Mouse (Mus musculus) limb, embryonic 14.5 days (tissue): ENCODE measurements around the gene Pigb. TPM values are rescaled to one million over a fixed set of nuclear protein-coding genes. Genes with fewer than 3 reads are reported as not detected.
"Not testable (repeated sequence)": the region's sequence is repeated elsewhere in the genome, so short reads cannot be mapped to it uniquely, and the experiment has no call there.

Source experiments
- ATAC-seq: fragments of 200-750 bp; cut with Nextera tagmentation; 2 replicates; pipeline ENCODE4 v1.8.0; 2017; ENCODE audit warnings: low read depth, moderate number of reproducible peaks, moderate TSS enrichment; ENCODE audit not compliant: low FRiP score
- DNase-seq: peaks from one replicate; pipeline ENCODE4 v3.0.0-alpha.2; 2015; ENCODE audit warnings: low spot score
- H3K27ac ChIP-seq: fragments of 300-500 bp; sonication (generic); replicated peaks from 2 replicates; pipeline ENCODE4 v1.5.1; 2014; ENCODE audit warnings: low read depth, mild to moderate bottlenecking, low read length, moderate library complexity, mixed read lengths
- H3K27me3 ChIP-seq: fragments of 300-500 bp; sonication (generic); 2 replicates; pipeline ENCODE4 v1.6.1; 2014; ENCODE audit warnings: low read length, mixed read lengths; ENCODE audit not compliant: control insufficient read depth, insufficient read depth
- H3K36me3 ChIP-seq: fragments of 300-500 bp; sonication (generic); 2 replicates; pipeline ENCODE4 v1.6.1; 2014; ENCODE audit warnings: mild to moderate bottlenecking, low read length, moderate library complexity, mixed read lengths; ENCODE audit not compliant: control insufficient read depth, insufficient read depth
- H3K4me1 ChIP-seq: fragments of 300-500 bp; sonication (generic); 2 replicates; pipeline ENCODE4 v1.6.1; 2014; ENCODE audit warnings: antibody characterized with exemption, low read length, mixed read lengths; ENCODE audit not compliant: control insufficient read depth, insufficient read depth
- H3K4me2 ChIP-seq: fragments of 300-500 bp; sonication (generic); replicated peaks from 2 replicates; pipeline ENCODE4 v1.6.1; 2014; ENCODE audit warnings: low read depth, mild to moderate bottlenecking, low read length, moderate library complexity; ENCODE audit not compliant: severe bottlenecking
- H3K4me3 ChIP-seq: fragments of 300-500 bp; sonication (generic); replicated peaks from 2 replicates; pipeline ENCODE4 v1.5.1; 2014; ENCODE audit warnings: low read length
- H3K9ac ChIP-seq: fragments of 300-500 bp; sonication (generic); 2 replicates; pipeline ENCODE4 v1.6.1; 2014; ENCODE audit warnings: mild to moderate bottlenecking, low read depth, low read length, moderate library complexity; ENCODE audit not compliant: severe bottlenecking
- H3K9me3 ChIP-seq: fragments of 300-500 bp; sonication (generic); 2 replicates; pipeline ENCODE4 v1.6.1; 2016; ENCODE audit warnings: low read length; ENCODE audit not compliant: control insufficient read depth
- POLR2A ChIP-seq: fragments of 200-500 bp; IDR thresholded peaks from 2 replicates; pipeline ENCODE4 v1.8.0; 2012; ENCODE audit warnings: inconsistent platforms, mild to moderate bottlenecking, moderate library complexity, borderline replicate concordance; ENCODE audit not compliant: insufficient read depth, insufficient read length; ENCODE audit errors: extremely low read depth
- WGBS: fragments of 180-500 bp; shearing (Covaris S2); extraction: QIAGEN DNeasy Blood & Tissue Kit; methylation state at CpG from one replicate; pipeline ENCODE4 v1.1.7; 2014; 5-methylcytosine and 5-hydroxymethylcytosine counted together
- polyA plus RNA-seq, 2 experiments: library from polyadenylated mRNA; depleted of rRNA in 1 of 2; stranded (reverse) in 1 of 2; unstranded in 1 of 2; fragments of >200 nt; fragmentation: Nextera tagmentation in 1 of 2; extraction: Ambion mirVana in 1 of 2; gene quantifications; 2 replicates each; pipeline versions ENCODE4 v1.2.1 to v1.2.3; 2012 to 2014

The Pigb gene
- polyA plus RNA-seq, 2 experiments, result 15.2 to 20.8 TPM

DNA sequence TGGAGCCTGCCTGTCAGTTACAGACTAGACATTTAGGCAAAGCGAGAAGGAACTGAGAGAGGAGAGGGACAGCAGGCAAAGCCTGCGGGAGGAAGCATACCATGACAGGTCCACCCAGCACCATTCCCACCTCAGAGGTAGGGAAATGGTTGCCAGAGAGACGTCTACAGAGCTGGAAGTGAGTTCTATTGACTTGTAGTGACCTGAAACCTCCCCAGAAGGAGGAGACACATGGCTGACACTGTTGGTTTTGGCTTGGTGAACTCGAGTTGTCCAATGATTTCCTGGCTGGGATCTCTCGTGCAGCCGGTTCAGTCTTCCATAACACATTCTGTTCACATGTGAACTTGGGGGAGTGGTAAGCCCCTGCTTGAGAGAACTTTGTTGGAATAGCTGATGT, 43.8 kb upstream of the Pigb start:
- Histone ChIP-seq H3K4me3 (no peak overlapping the region), H3K9me3 (no peaks in the 10 kb centered on the region), H3K9ac (no peak overlapping the region), H3K27ac (no peak overlapping the region), H3K27me3 (no peaks in the 10 kb centered on the region), H3K4me2 (no peak overlapping the region), H3K36me3 (no peaks in the 10 kb centered on the region), H3K4me1 (no peaks in the 10 kb centered on the region)
- ATAC-seq, result no peak
- no peak for DNase-seq
- 70% methylated on average over 6 of the region's 6 CpGs for WGBS
- no peak for TF ChIP-seq POLR2A

DNA sequence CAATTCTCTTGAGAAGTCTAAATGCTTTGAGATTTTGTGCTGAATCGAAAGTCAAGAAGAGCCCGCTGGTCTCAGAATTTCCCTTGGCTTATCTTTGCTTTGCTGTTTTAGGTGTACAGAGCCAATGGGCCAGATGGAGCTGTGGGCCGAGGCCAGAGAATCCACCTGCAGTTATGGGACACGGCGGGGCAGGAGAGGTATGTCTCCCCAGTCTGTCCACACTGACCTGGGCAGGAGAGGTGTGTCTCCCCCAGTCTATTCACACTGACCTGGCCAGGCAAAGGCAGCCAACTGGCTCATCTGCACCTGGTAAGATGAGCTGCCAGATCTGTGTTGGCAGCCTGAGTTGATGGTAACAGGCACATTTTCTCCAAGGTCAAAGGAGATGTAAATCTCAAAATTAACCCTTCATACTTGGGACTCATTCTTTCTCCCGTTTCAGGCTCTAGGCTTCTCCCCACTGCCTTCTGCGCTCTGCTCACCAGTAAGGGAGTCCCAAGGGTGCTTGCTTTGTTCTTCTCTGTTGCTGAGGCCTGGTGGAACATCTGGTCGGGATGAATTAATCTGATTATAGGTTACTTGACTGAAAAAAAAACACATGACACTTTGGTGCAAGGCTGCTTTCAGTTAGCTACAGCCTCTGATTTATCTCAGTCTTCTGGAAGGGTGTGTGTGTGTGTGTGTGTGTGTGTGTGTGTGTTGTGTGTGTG, 42.3 kb upstream of the Pigb start:
- TF ChIP-seq POLR2A, result no peak
- ATAC-seq, result no peak
- Histone ChIP-seq H3K4me1 (no peaks in the 10 kb centered on the region), H3K4me2 (no peak overlapping the region), H3K27ac (no peak overlapping the region), H3K4me3 (no peak overlapping the region), H3K36me3 (no peaks in the 10 kb centered on the region), H3K27me3 (no peaks in the 10 kb centered on the region), H3K9me3 (no peaks in the 10 kb centered on the region), H3K9ac (no peak overlapping the region)
- DNase-seq, result no peak
- WGBS, result 80% methylated on average over 8 of the region's 8 CpGs

DNA sequence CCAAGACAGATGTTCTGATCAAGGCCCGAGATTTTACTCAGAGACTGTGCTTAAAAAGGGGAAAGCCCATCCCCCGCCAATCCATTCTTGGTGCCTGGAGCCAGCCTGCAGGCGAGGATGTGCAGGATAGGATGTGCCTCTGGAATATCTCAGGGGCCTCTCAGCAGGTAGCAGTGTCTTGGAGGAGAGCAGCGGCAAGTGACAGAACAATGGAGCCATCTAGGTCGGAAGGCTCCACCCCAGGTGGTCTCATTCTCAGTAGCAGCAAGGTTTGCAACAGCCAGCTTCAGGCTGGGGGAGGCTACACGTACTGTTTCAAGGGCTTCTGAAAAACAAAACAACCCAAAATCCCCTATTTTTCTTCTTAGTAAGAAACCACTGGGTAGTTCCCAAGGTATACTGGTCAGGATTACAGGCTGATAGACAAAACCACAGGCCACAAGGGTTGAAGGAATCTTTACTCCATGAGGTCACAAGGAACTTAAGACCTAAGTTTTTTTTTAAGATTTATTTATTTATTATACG, 39.7 kb upstream of the Pigb start:
- Histone ChIP-seq H3K27me3 (no peaks in the 10 kb centered on the region), H3K9me3 (no peaks in the 10 kb centered on the region), H3K4me2 (no peak overlapping the region), H3K4me1 (no peaks in the 10 kb centered on the region), H3K36me3 (no peaks in the 10 kb centered on the region), H3K4me3 (no peak overlapping the region), H3K9ac (no peak overlapping the region), H3K27ac (no peak overlapping the region)
- no peak for TF ChIP-seq POLR2A
- no peak for ATAC-seq
- 58% methylated on average over 7 of the region's 7 CpGs for WGBS
- no peak for DNase-seq

DNA sequence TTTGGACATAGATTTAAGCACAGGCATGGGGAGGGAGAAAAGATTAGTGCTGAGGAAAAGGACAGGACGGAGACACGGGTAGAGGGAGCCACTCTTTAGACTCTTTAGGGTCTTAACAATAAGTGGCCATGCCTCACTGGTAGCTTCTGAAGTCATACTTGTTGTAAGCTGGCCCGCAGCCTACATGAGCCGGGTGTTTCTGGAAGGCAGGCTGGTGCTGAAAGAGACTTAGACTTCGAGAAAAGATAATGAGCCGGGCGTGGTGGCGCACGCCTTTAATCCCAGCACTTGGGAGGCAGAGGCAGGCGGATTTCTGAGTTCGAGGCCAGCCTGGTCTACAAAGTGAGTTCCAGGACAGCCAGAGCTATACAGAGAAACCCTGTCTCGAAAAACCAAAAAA, 39.2 kb upstream of the Pigb start:
- H3K4me1 ChIP-seq, H3K9me3 ChIP-seq, ATAC-seq, H3K27me3 ChIP-seq, H3K4me3 ChIP-seq, H3K27ac ChIP-seq, H3K9ac ChIP-seq, DNase-seq, H3K4me2 ChIP-seq, H3K36me3 ChIP-seq: not testable (repeated sequence)
- WGBS, result 89% methylated on average over 10 of the region's 12 CpGs

DNA sequence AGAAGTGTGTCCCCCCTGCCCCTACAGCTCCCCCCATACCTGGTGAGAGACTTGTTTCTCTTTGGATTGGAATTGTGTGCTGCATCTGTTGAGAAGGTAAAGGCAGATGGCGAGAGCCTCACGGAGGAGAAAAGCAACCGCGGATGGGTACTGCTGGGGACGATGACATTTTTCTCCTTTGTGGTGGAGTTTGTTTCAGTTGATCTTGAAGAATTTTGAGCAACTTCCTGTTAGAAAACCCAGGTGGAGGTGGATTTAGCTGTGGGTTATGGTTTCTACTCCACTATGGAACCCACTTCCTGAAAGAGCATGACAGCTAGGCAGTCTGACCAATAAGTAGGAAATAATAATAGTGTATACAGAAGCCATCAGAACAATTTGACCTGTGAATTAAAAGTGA, 33.0 kb upstream of the Pigb start:
- no peak overlapping the region for H3K4me3 ChIP-seq
- H3K9me3 ChIP-seq, result no peaks in the 10 kb centered on the region
- H3K27ac ChIP-seq, result no peak overlapping the region
- 92% methylated on average over 5 of the region's 5 CpGs for WGBS
- H3K27me3 ChIP-seq, result no peaks in the 10 kb centered on the region
- DNase-seq (no peak), ATAC-seq (no peak)
- H3K4me1 ChIP-seq, result no peaks in the 10 kb centered on the region
- no peaks in the 10 kb centered on the region for H3K36me3 ChIP-seq
- no peak for TF ChIP-seq POLR2A
- H3K4me2 ChIP-seq, result no peak overlapping the region
- H3K9ac ChIP-seq, result no peak overlapping the region

DNA sequence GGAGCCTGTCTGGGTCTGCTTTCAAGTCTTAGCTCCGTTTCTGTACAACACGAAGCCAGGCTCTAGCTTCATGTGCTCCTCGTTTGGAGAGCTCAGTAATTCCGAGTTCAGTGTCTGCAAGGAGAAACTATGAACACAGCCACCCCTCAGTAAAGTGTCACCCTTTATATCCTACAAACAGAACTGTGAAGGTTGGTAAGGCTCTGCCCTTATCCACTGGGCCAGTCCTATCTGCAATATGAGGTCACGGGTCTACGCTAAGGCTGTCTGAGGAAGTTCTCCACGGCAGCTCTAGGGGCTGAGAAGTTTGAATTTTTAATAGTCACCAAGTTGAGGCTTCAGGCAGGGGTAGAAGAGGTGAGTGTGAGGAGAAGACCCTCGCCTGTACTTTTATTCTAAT, 32.2 kb upstream of the Pigb start:
- TF ChIP-seq POLR2A, result no peak
- no peak for ATAC-seq
- WGBS, result 80% methylated on average over 8 of the region's 8 CpGs

More for the DNA sequence above, 32.2 kb upstream of the Pigb start:
- no peak overlapping the region for H3K4me3 ChIP-seq
- no peaks in the 10 kb centered on the region for H3K36me3 ChIP-seq
- H3K9me3 ChIP-seq, result no peaks in the 10 kb centered on the region
- H3K4me1 ChIP-seq, result peaks cover under 1% of the 10 kb centered on the region
- H3K27ac ChIP-seq, result no peak overlapping the region
- H3K27me3 ChIP-seq, result no peaks in the 10 kb centered on the region
- no peak overlapping the region for H3K4me2 ChIP-seq
- H3K9ac ChIP-seq, result no peak overlapping the region
- no peak for DNase-seq
